Mouse (Mus musculus): ENCODE measurements around the gene Pga5.

Pga5 gene

DNA sequence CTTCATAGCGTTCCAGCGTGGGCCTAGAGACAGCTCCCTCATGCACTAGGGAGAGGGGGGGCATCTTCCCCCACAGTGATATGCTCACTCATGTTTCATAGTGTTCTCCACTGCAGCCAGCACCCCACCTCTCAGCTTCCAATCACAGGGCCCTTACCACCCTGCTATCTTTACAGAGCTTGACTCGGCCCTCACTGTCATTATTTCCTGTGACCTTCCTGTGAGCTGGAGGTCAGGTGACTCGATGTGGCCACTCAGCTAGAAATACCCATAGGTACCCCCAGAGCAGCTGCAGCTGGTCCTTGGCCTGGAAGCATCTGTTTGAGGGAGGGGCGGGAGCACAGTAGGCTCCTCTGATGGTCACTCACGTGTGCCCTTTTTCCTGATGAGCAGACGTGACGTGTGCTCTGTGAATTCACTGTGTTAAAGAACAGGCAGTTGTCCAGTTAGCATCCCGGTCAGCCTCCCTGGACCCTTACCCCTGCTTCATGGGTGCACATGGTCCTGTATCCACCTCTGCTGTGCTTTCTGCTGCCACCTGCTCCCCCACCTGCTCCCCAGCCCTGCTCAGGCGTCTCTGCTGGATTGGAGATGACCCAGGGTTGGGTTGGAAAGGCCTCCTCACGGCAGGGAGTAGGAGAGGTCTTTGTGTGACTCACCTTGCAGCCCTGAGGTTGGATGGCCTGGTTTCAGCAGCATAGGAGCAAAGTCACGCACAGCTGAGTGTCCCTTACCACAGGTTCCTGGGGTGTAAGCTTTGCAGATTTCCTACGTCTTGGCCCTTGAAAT is 29.4 kb upstream of the Pga5 start:
- intact Hi-C loops (cut with DNase I), result no loop called here

DNA sequence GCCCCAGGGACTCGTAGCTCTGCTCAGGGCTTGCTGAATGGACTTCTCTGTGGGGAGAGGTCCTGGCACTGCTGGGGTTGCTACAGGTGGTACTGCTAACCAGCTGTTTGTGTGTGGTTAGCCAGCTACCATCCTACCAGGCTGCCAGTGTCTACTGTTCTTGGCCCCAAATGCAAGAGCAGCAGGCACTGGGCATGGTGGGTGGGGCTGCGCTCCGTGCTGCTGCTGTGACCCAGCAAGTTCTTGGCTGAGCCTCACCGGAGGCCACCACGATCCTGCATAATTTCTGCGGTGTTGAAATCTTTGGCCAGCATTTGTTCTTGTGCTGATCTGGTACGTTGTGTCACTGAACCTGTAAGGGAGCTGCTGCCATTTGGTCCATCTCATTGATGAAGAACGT is 25.6 kb upstream of the Pga5 start:
- intact Hi-C loops (cut with DNase I), result no loop called here

DNA sequence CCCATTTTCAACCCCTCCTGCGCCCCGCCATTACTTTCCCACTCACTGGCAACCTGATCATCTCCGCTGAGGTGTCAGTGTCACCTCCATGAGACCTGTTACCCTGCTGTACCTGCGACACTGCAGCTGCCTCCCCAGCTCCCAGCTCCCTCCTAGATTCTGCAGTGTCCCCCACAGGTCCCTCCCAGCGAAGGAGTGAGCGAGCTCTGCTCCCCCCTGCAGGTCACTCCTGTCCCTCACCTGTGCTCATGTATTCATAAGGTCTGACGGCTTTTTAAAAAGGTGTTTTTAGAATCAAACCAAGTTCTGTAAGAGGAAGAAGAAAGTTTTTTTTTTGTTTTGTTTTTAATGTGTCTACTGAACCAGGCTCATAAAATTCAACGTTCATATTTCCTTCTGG is 24.3 kb upstream of the Pga5 start:
- intact Hi-C loops (cut with DNase I), result no loop called here

DNA sequence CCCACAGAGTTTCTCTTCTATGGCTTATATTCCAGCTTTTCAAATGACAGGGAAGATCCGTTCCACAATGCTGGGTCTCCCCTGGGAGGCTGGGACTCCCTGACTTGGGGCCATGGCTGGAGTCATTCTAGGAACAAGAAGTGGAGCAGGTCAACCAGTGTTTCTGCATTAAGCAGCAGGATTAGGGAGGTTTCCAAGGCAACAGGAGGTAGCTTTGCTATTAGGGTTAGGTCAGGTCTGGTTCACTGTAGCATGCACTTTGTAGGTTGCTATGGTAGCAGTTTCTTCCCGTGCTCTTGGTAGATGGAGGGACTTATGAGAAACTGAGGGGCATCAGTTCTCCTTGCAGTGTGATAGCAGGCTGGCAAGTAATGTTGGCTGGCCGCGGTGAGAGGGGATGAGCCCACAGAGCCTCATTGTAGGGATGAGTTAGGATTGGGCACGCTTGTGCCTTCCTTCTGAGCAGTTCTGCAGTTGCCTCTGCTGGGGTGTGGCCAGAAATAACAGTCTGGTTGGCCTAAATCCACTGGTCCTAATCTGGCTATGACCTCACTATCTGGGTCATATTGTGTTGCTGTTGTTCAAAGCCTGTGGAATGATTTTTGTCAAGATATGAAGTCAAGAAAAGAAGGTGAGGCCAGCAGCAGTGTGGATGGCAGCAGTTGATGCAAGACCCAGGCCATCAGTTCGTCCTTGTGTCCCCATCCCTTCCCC is 23.3 kb upstream of the Pga5 start:
- intact Hi-C loops (cut with DNase I), result no loop called here

DNA sequence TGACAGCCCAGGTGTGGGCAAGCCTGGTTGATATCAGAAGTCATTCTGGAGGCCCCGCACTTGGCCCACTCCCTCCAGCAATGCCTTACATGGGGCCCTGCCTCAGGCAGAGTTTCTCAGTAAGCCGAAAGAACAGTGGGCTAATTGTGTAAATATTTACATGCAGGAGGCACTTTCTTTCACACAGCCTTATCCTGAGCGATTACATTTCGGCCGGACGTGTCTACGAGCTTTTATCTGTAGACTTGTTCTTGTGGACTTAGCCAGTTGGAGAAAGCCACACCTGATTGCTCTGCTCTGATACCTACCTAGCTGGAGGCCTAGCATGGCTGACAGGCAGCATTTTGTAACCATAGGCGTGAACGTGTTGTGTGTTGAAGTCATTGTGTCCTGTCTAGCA is 22.0 kb upstream of the Pga5 start:
- intact Hi-C loops (cut with DNase I), result no loop called here

DNA sequence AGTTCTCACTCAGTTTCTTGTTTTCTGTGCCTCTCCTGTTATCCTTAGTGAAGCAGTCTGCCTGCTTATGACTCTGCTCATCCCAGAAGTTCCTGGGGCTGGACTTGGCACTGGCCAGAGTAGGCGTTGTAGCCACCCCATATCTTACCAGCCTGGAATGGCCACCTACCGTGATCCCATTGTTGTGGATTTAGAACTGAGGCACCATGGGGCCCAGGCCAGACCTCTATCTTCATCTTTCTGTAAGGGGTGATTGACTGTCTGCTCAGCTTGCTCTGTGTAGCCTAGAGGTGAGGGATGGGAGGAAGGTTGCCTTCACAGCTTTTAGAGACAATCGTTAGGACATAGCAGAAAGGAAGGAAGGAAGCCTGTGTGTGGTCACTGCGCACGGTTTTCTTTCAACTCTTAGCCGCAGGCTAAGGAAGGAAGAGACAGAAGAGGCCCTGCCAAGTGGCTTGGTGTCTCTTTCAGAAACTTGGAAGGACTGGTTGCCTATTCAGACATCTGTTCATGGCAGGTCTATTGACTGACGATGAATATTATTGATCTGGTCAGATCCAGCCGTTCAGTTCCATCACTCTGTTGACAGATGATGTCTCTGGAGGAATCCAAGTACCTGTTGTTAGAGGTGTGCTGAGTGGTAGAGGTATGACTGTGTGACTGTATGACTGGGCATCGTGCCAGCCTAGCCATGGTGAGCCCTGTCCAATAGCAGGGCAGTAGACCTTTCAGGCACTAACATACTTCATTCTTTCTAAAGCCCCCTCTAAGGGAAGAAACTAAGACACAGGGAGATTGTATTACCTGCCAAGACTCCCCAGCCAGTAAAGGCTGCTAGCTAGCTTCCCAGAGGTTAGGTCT is 20.5 kb upstream of the Pga5 start:
- intact Hi-C loops (cut with DNase I), result no loop called here

DNA sequence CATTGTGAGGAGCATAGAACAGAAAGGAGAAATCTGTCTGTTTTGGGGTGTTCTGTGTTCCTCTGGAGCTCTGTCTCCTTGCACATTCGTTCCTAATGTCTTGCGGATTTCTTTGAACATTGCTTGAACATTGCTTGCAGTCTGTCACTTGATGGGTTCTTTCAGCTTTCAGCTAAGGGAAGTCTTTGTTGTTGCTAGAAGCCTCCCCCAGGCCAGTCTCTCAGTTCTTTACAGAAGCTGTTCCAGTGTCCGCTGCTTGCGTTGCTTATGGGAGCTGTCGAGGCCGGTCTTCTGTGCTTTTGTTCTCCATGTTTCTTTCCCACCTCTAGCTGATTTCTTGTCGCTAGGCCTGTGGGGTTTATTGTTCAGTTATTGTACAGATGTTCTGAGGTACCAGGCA is 17.9 kb upstream of the Pga5 start:
- intact Hi-C loops (cut with DNase I), result no loop called here

DNA sequence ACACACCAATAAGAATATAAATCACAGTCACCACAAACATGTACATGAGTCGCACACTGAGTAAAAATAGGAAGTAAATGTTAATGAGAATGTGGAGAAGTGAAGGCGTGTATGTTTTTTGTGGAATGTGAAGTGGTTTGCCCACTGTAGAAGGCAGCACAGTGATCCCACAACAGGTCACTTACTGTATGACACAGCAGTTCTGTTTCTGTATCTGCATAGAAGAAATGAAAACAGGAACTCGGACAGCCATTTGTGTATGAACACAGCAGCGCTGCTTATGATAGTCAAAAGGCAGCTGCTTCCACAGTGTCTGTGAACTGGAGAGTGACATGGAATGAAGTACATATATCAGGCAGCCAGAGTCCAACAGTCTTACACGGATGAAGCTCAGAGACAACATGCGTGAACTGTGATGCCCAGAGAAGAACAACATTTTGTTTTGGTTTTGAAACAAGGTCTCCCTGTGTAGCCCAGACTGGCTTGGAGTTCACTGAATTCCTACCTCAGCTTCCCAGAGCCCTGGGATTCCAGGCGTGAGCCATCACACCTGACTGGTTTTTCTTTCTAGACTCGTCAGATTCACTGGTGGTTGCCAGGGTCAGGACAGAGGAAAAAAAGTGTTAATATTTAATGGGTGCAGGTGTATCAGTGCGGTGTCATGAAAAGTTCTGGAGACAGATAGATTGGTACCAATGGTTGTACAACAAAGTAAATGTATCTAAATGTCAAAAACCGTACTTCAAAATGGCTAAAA is 16.2 kb upstream of the Pga5 start:
- intact Hi-C loops (cut with DNase I), result no loop called here

DNA sequence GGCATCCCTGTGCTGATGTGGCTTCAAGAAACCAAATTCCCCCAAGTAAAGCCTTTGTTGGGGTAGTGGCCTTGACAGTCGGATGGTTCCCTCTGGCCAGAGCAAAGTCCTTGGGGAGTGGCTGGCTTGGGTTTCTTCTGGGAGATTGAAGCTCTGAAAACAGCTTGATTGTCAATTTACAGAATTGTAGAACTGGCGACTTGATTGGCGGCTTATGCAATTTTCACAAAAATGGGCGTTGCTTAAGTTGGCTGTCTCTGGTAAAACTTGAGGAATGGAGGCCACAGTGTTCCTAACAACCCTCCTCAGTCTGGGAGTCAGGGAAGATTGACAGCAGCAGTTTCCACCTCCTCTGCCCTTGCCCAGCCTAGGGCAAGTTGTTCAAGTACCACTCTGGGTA is 14.5 kb upstream of the Pga5 start:
- intact Hi-C loops (cut with DNase I), result no loop called here

DNA sequence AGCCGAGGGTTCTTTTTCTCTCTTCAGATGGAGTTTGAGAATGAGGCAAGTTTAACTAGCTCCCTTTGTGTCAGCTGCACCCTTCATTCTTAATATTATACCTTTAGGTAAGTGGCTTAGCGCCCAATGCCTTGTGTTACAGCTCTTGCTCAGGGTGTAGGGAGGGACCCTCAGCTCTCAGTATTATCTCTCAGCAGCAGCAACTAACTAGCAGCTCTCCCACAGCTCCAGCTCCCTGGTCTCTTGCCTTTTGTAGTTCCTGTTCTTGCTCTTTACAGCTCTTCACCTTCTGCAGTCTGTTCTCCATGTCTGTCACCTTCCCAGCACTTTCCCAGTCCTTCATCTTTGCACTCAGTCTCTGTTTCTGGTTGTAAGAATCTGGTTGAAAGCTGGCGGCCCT is 13.8 kb upstream of the Pga5 start:
- intact Hi-C loops (cut with DNase I), result no loop called here

DNA sequence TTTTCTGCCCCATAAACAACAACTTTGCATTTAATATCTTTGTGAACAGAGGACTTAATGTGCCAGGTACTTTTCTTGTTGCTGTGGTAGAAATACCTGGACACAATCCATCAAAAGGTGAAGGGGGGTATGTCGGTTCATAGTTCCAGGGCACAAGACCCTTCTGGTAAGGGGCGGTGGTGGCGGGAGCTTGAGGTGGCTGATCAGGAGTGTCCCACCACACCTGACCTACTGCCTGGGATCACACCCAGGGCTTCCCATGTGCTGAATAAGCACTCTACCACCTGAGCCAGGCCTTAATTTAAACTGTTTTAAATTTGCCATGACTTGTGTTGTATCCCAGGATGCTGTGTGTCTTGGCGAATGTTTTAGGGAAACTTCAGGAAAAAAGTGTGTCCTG is 13.2 kb upstream of the Pga5 start:
- intact Hi-C loops (cut with DNase I), result no loop called here

DNA sequence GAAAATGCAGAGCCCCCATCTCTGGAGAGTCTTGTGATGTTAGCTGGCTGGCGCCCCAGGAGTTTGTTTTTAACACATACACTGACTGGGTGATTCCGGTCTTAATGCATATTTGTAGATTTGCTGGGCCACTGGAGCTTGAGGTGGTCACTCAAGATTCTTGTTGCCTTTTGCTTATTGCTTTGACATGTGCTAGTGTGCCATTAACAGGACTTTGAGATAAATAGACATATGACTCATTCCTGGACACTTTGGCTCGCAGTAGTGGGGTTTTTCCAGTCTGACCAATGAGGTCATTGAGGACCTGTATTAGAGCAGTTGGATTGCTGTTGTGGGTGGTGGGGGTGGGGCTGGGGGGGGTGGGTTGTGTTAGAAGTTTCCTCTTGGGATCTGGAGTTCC is 12.5 kb upstream of the Pga5 start:
- intact Hi-C loops (cut with DNase I), result no loop called here

DNA sequence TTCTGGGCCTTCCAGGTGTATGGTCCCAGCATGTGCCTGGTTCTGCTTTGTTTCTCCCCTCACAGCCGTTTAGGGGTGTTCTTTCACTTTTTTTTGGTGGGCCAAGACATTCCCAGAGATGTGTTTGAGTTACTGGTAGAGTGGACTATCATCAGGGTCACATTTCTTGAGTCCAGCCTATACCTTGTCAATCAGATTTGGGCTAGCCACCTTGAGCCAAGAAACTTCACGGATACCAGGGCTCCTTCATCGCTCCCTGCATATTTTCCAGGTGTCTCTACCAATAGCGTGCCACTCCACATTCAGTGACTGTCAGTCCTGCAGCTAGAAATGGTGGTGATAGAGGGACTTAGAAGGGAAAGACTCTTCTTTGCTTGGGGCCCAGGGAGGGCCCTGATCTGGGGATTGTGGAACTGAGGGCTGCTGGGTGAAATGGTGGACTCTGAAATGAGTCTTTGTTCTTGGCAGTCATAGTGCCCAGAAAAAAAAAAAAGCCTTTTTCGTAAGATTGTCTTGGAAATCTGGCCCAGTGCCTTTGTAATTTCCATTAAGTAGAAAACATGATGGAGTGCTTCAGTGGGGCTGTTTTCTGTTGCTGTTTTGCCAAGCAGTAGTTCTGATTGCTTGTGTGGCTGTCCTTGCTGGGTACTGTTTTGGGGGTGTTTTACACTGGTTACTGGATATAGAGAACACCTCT is 11.7 kb upstream of the Pga5 start:
- intact Hi-C loops (cut with DNase I), result no loop called here

DNA sequence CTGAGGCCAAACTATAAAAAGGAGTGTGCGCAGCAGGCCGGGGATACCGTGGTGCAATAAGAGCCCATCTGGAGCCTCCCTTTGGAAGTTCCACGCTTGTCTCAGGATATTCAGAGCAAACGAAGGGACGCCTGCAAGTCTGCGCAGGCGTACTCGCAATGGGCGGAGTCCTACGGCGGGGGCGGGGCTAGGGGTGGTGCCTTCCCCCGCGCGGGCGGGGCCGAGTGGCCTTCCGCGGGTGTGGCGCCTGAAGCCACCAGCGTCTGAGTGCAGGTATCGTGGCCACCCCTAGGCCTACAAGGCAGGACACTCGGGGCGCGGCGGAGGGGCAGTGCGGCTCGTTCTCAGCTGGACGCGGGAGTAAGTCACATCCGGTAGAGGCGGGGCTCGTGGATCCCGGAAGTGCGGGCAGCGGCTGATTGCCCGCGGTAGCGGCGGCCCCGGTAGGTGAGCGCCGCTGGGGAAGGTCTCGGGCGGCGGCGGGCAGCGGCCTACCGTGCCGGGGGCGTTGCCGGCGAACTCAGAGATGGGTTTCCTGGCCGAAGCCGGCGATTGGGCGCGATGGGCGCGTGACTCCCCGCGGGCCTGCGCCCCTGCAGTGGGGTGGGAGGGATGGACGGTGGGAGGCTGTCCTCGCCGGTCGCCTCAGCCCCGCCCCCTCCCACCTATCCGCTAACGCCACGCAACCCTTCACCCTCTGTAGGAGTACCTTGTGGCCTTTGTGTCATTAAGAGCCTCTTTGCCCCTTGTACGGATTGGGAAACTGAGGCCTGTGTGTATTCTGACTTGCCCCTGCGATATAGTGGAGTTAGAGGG is 10.9 kb upstream of the Pga5 start, which contains the start of gene Vps37c:
Vps37c (plus strand) TSS at position 199 of the 816 bp plus-strand sequence.
- intact Hi-C loops (cut with DNase I), result no loop called here

DNA sequence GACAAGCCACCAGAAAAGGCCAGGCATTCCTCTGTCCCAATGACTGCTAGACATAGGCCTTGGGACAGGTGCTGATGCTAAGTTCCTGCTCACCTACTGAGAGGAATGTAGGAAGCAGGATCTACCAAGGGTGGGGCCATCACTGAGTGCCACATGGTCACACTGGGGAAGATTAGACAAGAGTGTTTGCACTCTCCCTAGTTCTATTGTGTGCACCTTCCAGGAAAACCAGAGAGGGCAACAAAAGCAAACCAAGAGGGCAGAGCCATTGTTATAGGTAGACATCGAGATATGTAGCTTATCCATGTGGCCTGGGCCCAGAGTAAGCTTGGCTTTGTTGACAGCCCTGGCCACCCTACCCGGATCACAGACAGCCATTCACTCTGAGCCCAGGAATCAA is 7.9 kb upstream of the Pga5 start:
- intact Hi-C loops (cut with DNase I), result no loop called here

DNA sequence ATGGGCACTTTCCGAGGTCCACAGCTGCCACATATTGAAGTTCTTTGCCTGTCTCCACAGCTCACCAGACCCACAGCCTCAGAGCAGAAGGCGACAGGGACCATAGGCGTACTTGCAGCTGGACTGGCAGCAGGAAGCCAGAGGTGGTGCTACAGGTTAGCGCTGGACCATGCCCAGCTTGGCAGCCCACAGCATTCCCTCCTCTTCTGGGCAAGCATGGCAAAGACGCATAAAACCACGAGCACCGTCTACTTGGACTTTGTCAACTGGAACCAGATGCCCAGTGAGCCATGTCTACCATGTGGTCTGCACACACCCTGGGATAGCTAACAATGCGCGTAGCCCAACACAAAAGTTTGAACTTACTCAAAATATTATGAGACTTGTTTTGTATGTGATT is 7.2 kb upstream of the Pga5 start:
- intact Hi-C loops (cut with DNase I), result no loop called here

DNA sequence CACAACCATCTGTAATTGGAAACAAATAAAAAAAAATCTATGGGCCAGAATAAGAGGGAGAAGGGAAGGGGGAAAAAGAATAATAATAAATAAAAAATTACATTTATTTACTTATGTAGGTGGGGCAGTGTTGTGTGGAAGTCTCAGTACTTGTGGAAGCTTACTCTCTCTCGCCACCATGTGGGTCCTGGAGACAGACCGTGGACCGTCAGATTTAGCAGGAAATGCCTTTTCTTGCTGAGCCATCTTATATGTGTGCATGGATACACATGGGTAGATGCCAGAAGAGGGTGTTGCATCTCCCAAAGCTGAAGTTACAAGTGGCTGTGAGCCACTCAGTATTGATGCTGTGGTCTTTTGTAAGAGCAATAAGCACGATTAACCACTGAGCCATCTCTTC is 3.7 kb upstream of the Pga5 start:
- intact Hi-C loops (cut with DNase I), result no loop called here

DNA sequence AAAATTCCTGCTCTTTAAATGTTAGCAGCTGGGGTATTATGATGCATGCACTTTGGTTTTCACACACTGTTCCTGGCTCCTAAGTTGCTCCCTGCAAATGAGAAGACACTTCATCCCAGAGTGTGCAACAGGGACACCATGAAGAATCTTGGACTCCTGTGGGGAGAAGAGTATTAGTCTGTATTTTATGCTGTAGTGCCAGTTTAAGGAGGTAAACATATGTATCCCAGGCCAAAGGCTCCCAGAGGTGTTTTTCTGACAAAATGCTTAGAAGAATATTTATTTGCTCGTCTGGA is 849 bp upstream of the Pga5 start:
- intact Hi-C loops (cut with DNase I), result loop anchor here (1.0 to 5.0 kb wide), 3 partner anchors 31 to 278 kb away; partner anchors contain the start of gene Cd6

DNA sequence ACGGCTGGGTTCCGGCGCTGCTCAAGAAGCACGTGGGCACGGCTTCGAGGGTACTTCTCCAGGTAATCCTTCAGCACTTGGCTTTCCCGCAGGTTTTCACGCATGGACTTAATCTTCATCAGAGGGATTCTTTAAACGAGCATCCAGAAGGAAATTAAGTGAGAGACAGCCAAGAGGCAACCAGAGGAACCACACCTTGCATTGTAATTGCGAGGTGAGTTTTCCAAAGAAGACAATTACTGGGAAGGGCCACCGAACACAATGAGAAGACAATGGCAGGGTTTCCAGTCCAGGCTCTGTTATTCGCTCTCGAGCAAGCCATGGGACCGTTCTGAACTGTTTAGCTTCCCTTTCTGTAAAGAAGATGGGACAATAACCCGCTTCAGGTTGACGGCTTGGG is 1.2 kb downstream of the Pga5 start:
- intact Hi-C loops (cut with DNase I), result loop anchor here (5.0 kb wide), 1 partner anchor 156 kb away; the partner anchor contains the start of gene Cd6

DNA sequence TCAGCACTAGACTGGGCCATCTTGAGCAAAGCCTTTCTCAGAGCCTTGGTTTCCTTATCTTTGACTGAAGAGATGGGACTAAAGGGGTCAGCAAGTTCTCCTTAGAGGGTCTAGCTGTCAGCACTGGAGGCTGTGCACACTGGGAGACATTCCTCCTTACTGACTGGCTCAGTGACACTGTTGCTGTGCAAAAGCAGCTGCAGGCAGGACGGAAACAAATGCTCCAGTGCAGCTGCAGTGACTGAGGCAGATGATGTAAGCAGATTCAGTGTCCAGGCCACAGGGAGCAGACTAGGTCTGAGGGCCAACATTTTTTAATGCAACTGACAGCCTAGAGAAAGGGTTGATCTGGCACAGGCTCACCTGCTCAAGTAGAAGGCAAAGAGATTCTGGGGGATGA is 4.6 kb downstream of the Pga5 start:
- intact Hi-C loops (cut with DNase I), result no loop called here
